Mouse (Mus musculus): ENCODE results near the gene Catsperg1. TPM values are rescaled to one million over a fixed set of nuclear protein-coding genes. Genes with fewer than 3 reads are reported as not detected.
"Not testable (repeated sequence)": the region's sequence is repeated elsewhere in the genome, so short reads cannot be mapped to it uniquely, and the experiment has no call there.

The Catsperg1 gene
- total RNA-seq, 4 experiments from 2014 or later, result 1.5 to 3.1 (median 2.1) TPM

DNA sequence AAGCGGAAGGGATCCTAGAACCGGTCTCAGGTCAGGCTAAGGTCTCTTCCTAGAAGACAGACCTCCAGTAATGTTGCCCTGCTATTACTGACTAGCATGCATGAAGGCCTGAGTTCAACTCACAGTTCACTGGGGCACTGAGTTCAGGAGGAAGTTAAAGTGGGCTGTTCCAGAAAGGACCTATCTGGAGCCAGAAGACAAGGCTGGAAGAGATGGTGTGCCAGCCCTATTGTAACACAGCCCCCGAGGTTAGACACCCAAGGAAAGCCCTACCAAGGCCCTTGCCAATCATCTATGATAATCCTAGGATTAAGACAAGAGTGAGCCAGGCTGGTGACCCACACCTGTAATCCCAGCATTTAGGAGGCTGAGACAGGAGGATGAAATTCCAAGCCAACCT, 17.7 kb upstream of the Catsperg1 start:
- DNase-seq (ENCODE audit: low spot score in 2 of 2), result no peak

DNA sequence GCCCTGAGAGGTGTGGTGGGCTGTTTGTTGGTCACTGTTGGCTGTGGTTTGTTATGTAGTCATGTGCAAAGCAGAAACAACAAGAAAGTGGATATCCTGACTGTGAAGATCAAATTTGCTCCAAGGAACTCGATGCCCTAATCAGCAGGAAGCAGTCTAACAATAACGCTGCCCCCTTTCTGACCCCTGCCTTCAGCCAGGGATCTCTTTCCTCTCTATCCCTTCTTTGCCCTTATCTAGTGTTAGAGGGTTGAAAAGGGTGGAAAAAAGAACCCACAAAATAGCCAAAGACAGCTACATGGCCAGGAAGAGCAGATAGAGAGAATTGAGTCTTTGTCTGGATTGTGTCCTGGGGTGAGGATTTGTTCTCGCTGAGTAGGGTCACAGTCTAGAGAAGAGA, 16.7 kb upstream of the Catsperg1 start:
- DNase-seq (ENCODE audit: low spot score in 2 of 2), result no peak

DNA sequence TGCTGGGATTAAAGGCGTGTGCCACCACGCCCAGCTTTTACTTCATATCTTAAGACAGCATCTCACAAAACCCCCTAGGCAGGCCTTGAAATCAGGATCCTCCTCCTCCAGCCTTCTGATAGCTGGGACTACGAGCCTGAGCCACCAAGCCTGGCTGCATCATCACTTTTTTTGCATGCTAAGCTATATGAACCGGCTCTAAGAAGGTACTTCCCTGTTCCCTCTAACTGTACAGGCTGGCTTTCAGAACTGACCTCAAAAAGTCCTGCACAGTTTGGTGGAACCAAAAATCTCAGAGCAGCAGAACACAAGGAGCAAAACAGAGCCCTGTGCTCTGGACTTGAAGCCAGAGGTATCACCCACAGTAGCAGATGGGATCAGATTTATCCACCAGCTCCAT, 14.4 kb upstream of the Catsperg1 start:
- DNase-seq (ENCODE audit: low spot score in 2 of 2), result no peak

DNA sequence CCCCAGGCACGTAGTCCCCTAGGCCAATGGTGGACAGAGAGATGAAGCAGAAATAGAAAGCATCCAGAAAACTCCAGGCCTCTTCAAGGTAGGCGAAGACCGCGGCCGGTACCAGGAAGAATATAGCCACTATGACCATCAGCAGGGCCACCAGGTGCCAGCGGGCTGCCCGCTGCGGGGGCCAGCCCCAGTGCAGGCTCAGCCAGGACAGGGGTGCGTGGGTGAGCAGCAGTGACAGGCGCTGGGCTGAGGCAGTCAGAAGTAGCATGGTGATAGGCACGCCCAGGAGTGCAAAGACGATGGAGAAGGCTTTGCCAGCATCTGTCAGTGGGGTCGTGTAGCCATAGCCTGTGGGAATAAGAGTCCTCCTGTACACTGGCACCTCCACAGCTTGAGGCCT, 11.7 kb upstream of the Catsperg1 start:
- DNase-seq (ENCODE audit: low spot score in 2 of 2), result no peak

DNA sequence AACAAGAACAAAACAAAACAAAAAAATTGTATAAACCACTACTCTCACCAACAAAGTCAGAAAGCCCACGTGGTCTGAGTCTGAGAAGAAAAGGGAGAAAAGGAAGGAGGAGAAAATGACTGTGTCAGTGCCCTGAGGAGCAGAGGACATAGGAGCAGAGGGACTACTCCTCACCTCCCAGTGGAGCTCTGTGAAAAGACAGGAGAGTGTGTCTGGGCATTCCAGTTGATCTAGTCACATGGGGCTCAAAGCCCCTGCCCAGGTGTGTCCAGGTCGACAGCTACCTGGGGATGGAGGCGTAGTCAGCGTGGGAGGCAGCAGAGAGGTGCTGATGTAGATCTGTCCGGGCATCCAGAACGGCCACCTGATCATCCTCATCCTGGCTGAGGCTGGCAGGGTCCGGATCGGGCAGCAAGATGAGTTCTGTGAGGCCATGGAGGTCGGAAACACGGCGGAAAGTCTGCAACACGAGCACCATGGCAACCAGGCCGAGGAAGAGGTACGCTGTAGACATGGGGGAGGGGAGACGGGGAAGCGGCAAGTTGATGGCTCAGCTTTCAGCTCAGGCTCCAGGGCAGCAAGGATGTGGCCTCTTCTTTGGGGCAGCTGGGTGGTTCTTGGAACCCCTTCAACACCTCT, 11.0 kb upstream of the Catsperg1 start:
- DNase-seq (ENCODE audit: low spot score in 2 of 2), result no peak

DNA sequence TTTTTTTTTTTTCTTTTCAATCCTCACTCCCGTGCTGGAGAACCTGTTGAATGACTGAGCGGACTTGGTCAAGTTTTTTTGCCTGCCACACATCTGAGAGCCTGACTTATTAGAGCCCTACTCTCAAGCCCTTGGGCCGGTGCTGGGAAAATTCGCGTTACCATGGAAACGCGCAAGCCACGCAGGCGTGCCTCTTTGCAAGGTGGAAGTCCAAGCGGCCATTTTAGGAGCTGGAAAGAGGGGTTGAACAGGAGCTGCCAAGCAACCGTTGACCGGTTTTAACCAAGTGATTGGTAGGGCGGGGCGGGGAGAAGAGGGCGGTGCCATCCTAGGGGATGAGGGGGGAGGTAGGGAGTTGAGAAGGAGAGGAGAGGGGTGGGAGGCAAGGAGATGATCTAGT, 1.0 kb upstream of the Catsperg1 start:
- no peak for DNase-seq (ENCODE audit: low spot score in 2 of 2)

DNA sequence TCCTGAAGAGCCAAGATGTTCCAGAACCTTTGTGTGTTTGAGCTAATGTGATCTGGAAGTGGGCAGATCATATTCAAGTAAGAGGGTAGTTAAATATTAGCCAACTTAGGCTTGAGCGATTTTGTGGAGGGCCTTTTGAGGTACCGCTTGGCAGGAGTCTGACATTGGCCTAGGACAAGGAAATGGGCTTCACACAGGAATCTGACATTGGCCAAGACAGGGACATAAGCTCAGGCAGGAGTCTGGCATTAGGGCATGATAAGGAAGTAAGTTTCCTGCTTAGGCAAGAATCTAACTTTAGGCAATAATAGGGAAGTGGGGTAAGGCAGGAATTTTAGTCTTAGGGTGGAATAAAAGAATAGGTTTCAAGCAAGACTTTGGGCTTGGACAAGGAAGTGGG, 401 bp upstream of the Catsperg1 start:
- DNase-seq (ENCODE audit: low spot score in 2 of 2), result no peak

DNA sequence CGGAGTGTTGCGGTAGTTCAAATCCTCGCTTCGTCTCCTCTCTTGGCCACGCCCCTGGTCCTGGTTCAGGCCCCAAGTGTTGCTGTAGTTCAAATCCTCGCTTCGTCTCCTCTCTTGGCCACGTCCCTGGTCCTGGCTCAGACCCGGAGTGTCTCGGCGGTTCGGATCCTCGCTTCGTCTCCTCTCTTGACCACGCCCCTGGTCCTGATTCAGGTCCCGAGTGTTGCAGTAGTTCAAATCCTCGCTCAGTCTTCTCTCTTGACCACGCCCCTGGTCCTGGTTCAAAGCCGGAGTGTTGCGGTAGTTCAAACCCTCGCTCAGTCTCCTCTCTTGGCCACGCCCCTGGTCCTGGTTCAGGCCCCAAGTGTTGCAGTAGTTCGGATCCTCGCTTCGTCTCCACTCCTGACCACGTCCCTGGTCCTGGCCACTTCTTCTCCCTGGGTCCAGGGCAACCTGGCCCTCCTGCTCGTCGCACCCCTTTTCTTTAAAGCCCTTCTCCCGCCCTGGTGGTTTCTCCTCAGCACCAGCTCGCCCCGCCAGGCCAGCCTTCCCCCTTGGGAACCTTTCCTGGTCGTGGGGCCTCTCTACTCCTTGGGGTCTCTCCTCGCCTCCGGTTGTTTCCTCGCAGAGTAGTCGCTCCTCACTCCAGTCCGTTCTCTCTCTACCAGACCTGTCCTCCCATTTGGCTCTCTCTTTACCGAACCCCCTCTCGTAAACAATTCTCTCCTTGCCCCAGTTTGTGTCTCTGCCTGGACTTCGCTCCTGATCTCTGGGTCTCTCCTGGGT, 867 bp downstream of the Catsperg1 start:
- not testable (repeated sequence) for DNase-seq (ENCODE audit: low spot score in 2 of 2)

DNA sequence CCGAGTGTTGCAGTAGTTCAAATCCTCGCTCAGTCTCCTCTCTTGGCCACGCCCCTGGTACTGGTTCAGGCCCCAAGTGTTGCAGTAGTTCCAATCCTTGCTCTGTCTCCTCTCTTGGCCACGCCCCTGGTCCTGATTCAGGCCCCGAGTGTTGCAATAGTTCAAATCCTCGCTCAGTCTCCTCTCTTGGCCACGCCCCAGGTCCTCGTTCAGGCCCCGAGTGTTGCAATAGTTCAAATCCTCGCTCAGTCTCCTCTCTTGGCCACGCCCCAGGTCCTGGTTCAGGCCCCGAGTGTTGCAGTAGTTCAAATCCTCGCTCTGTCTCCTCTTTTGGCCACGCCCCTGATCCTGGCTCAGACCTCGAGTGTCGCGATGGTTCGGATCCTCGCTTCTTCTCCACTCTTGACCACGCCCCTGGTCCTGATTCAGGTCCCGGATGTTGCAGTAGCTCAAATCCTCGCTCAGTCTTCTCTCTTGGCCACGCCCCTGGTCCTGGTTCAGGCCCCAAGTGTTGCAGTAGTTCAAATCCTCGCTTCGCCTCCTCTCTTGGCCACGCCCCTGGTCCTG, 1.6 kb downstream of the Catsperg1 start:
- DNase-seq (ENCODE audit: low spot score in 2 of 2), result no peak

DNA sequence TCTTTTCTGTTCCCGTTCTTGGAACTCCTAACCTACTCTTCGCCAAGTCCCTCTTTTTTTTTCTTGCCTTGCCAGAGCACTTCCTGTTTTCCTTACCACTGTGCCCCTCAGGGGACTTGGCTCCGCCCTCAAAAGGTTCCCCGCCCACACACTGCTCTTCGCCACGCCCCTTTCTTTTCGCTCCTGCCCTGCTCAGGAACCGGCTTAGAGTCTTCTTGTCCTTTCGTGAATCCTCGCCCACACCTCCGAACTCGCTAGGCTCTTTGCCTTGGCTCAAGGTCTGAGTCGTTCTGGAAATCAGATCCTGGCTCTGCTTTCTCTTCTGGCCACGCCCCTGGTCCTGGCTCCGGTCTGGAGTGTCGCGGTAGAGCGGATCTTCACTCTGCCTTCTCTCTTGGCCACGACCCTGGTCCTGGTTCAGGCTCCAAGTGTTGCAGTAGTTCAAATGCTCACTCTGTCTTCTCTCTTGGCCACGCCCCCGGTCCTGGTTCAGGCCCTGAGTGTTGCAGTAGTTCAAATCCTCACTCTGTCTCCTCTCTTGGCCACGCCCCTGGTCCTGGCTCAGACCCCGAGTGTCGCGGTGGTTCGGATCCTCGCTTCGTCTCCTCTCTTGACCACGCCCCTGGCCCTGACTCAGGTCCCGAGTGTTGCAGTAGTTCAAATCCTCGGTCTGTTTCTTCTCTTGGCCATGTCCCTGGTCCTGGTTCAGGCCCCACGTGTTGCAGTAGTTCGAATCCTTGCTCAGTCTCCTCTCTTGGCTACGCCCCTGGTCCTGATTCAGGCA, 2.2 kb downstream of the Catsperg1 start:
- peak; percentile 34 to 47 for DNase-seq (ENCODE audit: low spot score in 2 of 2)

DNA sequence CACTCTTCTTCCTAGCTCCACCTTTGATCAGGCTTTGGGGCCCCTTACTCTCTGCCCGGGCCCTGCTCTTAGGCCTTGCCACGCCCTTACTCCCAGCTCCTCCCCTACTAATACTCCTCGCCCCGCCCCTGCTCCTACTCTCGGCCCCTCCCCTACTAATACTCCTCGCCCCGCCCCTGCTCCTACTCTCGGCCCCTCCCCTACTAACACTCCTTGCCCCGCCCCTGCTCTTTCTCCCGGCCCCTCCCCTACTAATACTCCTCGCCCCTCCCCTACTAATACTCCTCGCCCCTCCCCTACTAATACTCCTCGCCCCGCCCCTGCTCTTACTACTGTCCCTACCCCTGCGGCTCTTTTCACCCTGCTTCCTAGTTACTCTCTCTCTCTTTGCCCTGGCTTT, 2.8 kb downstream of the Catsperg1 start:
- not testable (repeated sequence) for DNase-seq (ENCODE audit: low spot score in 2 of 2)

DNA sequence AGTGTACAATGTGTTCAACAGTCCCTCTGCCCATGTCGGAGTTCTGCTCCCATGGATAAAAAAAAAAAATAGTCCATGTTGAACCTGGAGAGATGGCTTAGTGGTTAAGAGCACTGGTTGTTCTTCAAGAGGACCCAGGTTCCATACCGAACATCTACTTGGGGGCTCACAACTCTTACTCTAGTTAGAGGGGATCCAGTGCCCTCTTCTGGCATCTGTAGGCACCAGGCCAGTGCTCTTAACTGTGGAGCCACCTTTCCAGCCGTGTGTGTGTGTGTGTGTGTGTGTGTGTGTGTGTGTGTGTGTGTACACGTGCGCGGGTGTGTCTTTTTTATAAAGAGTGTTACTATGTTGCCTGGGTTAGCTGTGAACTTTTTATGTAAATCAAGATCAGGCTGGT, 11.3 kb downstream of the Catsperg1 start:
- no peak for DNase-seq (ENCODE audit: low spot score in 2 of 2)

DNA sequence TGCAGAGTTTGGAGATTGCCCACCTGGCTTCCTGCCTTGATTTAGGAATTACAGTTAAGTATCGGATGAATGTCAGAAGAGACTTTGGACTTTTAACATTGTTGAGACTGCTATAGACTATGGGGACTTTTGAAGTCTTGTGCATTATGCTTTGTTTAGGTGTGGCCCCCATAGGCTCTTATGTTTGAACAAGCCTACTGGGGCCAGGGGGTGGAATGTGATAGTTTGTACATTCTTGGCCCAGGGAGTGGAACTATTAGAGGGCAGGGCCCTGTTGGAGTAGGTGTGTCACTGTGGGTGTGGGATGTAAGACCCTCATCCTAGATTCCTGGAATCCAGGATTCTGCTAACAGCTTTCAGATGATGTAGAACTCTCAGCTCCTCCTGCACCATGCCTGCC, 19.6 kb downstream of the Catsperg1 start:
- not testable (repeated sequence) for DNase-seq (ENCODE audit: low spot score in 2 of 2)

DNA sequence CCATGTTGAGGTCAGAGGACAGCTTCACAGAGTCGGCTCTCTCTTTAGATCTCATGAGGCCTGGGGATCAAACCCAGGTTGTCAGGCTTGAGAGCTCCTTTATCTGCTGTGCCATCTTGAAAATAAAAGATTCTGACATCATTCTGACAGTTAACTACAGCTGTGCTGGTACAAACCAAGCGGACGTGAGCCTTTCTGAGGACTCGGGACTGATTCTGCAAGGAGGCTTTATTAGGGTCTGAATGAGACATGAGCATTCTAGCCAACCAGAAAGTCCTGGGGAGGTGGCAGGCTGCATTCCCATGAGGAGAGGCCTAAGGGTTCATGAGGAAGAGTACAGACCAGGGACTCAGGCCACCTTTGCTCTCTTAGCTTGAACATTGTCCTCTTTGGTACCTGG, 32.5 kb downstream of the Catsperg1 start:
- not testable (repeated sequence) for DNase-seq (ENCODE audit: low spot score in 2 of 2)

DNA sequence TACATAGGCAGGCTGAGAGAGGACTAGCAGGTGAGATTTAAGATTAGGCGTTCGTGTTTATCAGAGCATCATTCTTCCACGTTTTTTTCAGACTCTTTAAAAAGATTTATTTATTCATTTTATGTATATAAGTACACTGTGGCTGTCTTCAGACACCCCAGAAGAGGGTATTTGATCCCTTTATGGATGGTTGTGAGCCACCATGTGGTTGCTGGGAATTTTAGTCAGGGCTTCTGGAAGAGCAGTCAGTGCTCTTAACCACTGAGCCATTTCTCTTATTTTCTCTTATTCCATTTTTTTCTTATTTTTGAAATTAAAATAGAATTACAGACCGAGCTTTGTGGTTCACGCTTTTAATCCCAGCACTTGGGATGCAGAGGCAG, 33.0 kb downstream of the Catsperg1 start:
- DNase-seq (ENCODE audit: low spot score in 2 of 2), result no peak

DNA sequence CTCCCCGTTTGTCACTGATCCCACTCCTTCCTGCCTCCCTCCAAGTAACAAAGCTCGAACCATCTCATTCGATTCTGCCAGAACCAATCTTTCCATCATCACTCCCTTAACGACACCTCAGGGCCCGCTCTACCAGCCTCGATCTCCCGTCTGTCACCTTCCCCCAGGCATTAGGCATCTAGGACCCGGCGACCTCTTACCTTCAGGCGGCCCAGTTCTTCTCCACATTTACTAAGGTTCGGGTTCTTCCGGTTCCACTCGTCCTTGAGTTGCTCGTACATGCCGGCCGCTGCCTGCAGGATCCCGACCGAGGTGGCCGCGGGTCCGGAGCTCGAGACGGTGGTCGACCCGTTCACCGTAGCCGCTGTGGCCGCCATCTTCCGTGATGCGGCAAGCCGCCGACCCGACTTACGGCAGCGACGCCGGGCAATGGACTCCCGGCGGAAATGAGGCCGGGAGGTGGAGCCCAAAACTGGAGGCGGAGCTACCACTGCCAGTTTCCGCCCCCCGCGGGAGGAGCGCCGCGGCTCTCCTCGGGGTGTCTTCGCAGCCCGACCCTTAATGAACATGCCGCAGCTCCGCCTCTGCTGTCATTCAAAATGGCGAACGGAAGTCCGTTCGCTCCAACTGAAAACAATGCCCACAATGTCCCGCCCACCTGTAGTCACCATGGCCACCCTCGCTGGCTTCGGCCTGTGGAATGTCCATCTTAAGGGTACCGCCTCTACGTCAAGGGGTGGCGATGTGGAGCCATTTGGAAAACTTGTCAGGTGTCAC, 33.6 kb downstream of the Catsperg1 start, which contains the start of gene Psmd8:
Psmd8 (minus strand) TSS at position 625 of the 777 bp plus-strand sequence.
- DNase-seq (ENCODE audit: low spot score in 2 of 2), result peak; percentile 94 to 96

DNA sequence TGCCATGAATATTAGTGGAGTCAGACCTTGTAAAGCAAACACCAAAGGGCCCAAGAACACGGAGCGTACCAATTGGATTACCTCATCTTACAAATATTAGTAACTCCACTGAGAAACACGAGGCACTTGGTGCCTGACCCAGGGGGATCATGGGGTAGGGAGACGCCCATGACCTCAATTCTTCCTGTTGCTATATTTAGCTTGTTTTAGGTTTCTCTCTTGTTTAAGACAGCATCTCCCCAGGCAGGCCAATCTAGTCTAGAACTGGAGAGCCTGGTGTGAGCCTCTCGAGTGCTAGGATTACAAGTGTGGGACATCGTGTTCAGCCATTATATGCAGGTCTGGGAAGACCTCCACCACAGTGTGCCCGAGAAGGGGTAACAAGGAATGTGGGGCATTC, 34.5 kb downstream of the Catsperg1 start:
- DNase-seq (ENCODE audit: low spot score in 2 of 2), result no peak

DNA sequence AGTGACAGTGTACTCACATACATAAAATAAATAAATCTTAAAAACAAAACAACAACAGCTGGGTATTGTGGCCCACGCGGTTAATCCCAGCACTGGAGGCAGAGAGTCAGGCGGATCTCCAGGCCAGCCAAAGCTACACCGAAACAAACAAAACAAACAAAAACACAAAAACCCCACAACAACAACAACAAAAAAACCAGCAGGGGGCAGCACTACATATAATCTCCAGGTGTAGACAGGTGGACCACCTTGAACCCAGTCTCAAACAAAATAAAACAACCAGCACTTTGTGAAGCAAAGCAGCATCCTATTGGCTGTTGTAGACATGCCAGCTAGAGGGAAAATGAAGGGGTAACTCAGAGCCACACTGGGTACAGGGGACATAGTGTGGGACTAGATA, 35.7 kb downstream of the Catsperg1 start:
- DNase-seq (ENCODE audit: low spot score in 2 of 2), result no peak

DNA sequence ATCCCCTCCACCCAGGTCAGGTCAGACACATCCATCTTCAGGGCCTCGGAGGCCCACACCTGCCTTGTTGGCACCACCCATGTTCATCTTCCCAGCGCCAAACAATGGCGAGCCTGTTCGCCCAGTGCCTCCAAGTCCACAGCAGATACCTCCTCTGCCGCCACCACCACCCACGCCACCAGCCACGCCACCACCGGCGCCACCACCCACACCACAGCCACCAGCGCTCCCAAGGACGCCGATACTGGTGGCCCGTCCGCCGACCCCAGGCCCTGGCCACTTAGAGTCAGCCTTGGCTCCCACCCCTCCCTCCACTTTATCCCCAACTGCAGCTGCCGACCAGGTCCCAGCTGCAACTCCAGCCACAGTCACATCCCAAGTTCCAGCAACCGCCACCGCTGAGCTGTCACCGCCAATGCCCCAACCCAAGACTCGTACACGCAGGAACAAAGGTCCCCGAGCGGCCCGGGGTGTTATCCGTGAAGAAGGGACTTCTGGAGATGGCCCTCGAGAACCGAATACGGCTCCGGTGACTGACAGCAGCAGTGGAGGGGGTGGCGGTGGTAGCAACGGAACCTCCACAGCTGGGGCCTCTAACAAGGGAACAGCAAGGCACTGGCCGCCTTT, 41.3 kb downstream of the Catsperg1 start:
- no peak for DNase-seq (ENCODE audit: low spot score in 2 of 2)

DNA sequence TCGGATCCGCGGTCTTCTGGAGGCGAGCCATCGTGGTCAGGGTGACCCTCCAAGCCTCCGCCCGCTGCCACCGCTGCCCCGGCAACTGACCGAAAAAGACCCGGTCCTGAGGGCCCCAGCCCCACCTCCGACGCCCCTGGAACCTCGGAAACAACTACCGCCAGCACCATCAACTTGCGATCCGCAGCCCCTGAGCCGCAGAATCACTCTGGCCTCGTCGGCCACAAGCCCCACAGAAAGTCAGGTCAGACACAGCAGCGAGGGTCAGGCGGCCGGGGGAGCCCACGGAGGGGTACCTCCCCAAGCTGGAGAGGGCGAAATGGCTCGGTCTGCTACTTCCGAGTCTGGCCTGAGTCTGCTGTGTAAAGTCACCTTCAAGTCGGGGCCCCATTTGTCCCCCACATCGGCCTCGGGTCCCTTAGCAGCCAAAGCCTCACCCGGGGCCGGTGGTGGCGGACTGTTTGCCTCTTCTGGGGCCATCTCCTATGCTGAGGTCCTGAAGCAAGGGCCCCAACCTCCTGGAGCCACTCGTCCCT, 42.2 kb downstream of the Catsperg1 start:
- DNase-seq (ENCODE audit: low spot score in 2 of 2), result no peak

Measured in layer of hippocampus, adult 8-10 months (tissue).